ENCODE assay signal across 15 mouse cellular contexts in the genomic region with DNA sequence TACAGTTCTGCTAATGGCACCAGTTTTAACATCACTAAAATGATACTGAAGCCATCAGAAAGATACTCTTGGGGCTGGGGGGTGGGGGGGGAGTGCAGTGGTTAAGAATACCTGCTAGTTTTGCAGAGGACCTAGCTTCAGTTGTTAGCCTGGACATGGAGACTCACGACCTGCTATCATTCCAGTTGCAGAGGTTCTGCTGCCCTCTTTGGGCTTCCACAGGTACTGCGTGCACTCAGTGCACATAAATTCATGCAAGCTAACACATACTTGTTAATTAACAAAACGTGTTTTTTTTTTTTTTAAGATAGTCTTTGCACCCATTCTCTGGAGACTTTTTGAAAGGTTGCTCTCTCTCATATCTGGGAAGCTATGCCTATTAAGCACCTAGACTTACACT. TPM values are rescaled to one million over a fixed set of nuclear protein-coding genes. Genes with fewer than 3 reads are reported as not detected.
DNase-seq lines count a peak whose midpoint lies in the region; ATAC-seq and TF ChIP-seq lines count a peak whose summit lies in the region.
"Had no signal": no experiment of that assay in that cellular context is flagged by ENCODE, and none has a peak within 500 bp of the region (broad histone marks: within the 10 kb centered on the region; RNA-seq: fewer than 3 reads in every experiment).

No protein-coding gene starts in this region.

- dilution Hi-C loops in CH12.LX (cut with MboI; ENCODE audit: extremely low pct_ligation_motif_present, extremely low pct_unique_long_range_greater_than_20kb, low sequenced_read_pairs): no loop called here

- no peak overlapping the region for H3K27ac ChIP-seq in heart, postnatal 0 days (ENCODE audit: low read depth)
- no peak overlapping the region for H3K27ac ChIP-seq in heart, embryonic 10.5 days
- H3K27ac ChIP-seq in liver, adult 2 months (replicated peaks; ENCODE audit: insufficient read depth, low read depth, low read length): no peak overlapping the region
- H3K27ac ChIP-seq in liver, embryonic 12.5 days: no peak overlapping the region
- H3K27ac ChIP-seq in CH12.LX (ENCODE audit: insufficient read depth, low read depth): no peak overlapping the region
- H3K27ac ChIP-seq: limb, embryonic 13.5 days had no signal

- H3K4me3 ChIP-seq in heart, postnatal 0 days (ENCODE audit: low read depth, low read length): no peak overlapping the region
- no peak overlapping the region for H3K4me3 ChIP-seq in heart, embryonic 10.5 days
- H3K4me3 ChIP-seq in liver, adult 2 months (ENCODE audit: insufficient read depth, low read depth, low read length): no peak overlapping the region
- H3K4me3 ChIP-seq in liver, embryonic 12.5 days: no peak overlapping the region
- H3K4me3 ChIP-seq in CH12.LX (replicated peaks in 1 of 3; ENCODE audit: low read depth in 2 of 3, low read length in 2 of 3, poor library complexity in 1 of 3): no peak overlapping the region
- H3K4me3 ChIP-seq: limb, embryonic 13.5 days had no signal

- H3K36me3 ChIP-seq in heart, postnatal 0 days (replicated peaks; ENCODE audit: control insufficient read depth, insufficient read depth, low read length): no peaks in the 10 kb centered on the region
- H3K36me3 ChIP-seq in heart, embryonic 10.5 days: no peaks in the 10 kb centered on the region
- no peaks in the 10 kb centered on the region for H3K36me3 ChIP-seq in liver, adult 2 months (ENCODE audit: control insufficient read depth, insufficient read depth, low read length)
- no peaks in the 10 kb centered on the region for H3K36me3 ChIP-seq in liver, embryonic 12.5 days
- no peaks in the 10 kb centered on the region for H3K36me3 ChIP-seq in CH12.LX (replicated peaks in 1 of 2; ENCODE audit: control insufficient read depth in 1 of 2, insufficient read depth in 1 of 2, low read length in 1 of 2)

- no peaks in the 10 kb centered on the region for H3K27me3 ChIP-seq in heart, postnatal 0 days (ENCODE audit: control insufficient read depth, insufficient read depth, low read length)
- H3K27me3 ChIP-seq in heart, embryonic 10.5 days (ENCODE audit: insufficient read depth, poor library complexity, severe bottlenecking): no peaks in the 10 kb centered on the region
- no peaks in the 10 kb centered on the region for H3K27me3 ChIP-seq in liver, adult 2 months (ENCODE audit: control insufficient read depth, insufficient read depth, low read length)
- no peaks in the 10 kb centered on the region for H3K27me3 ChIP-seq in liver, embryonic 12.5 days (replicated peaks)
- peaks cover 41% of the 10 kb centered on the region for H3K27me3 ChIP-seq in CH12.LX (replicated peaks)
- H3K27me3 ChIP-seq: limb, embryonic 13.5 days had no signal

- peaks cover 13% of the 10 kb centered on the region; the same call in 1 of the 2 replicates for H3K9me3 ChIP-seq in heart, postnatal 0 days (replicated peaks; ENCODE audit: control insufficient read depth, low read length)
- H3K9me3 ChIP-seq in heart, embryonic 10.5 days: 0 out of 2 replicates have a peak, but pooled peaks cover 3% of the 10 kb centered on the region
- 0 out of 2 replicates have a peak, but pooled peaks cover 11% of the 10 kb centered on the region for H3K9me3 ChIP-seq in liver, embryonic 12.5 days (replicated peaks)
- H3K9me3 ChIP-seq in CH12.LX (replicated peaks; ENCODE audit: low read length): peaks cover 16% of the 10 kb centered on the region

- no peak for TF ChIP-seq POLR2A in liver, adult 2 months (IDR thresholded peaks at IDR 0.05; ENCODE audit: extremely low read depth, insufficient read depth, low read length)
- no peak for TF ChIP-seq POLR2A in CH12.LX (IDR thresholded peaks at IDR 0.05; ENCODE audit: low read depth, low read length)
- TF ChIP-seq POLR2A in brain, embryonic 14.5 days (IDR thresholded peaks at IDR 0.05; ENCODE audit: borderline replicate concordance, extremely low read depth, insufficient read depth, insufficient read length, poor library complexity, severe bottlenecking): no peak

- no peak for DNase-seq in heart, postnatal 0 days (ENCODE audit: low spot score)
- no peak for DNase-seq in heart, embryonic 10.5 days (ENCODE audit: low spot score)
- peak; percentile 3 for DNase-seq in liver, adult 2 months (ENCODE audit: extremely low read depth, low read depth, low spot score)
- peak; percentile 2 for DNase-seq in CH12.LX (ENCODE audit: extremely low read depth)
- no peak for DNase-seq in brain, embryonic 14.5 days (ENCODE audit: low read depth)
- DNase-seq: cerebellum, adult 2 months; layer of hippocampus, postnatal 36 days; lung, postnatal 36 days; midbrain, embryonic 14.5 days; thymus, adult 18-20 months had no signal

- H3K79me2 ChIP-seq in liver, adult 2 months (ENCODE audit: control insufficient read depth, insufficient read depth, low read length): no peaks in the 10 kb centered on the region
- H3K79me2 ChIP-seq in CH12.LX (replicated peaks; ENCODE audit: control insufficient read depth, extremely low read depth, insufficient read depth, poor library complexity, severe bottlenecking): no peaks in the 10 kb centered on the region

- WGBS in heart, postnatal 0 days: 70% methylated on average over 3 of the region's 3 CpGs
- 60% methylated on average over 3 of the region's 3 CpGs for WGBS in heart, embryonic 10.5 days
- WGBS in liver, adult 2 months: 70% methylated on average over 3 of the region's 3 CpGs
- 50% methylated on average over 3 of the region's 3 CpGs for WGBS in liver, embryonic 12.5 days (ENCODE audit: insufficient replicate concordance)

- in situ Hi-C loops in CH12.LX (cut with MboI; ENCODE audit: low pct_ligation_motif_present, low pct_unique_long_range_greater_than_20kb, low sequenced_read_pairs): no loop called here

- TF ChIP-seq RAD21 in CH12.LX (IDR thresholded peaks at IDR 0.05; ENCODE audit: low read depth, low read length): peak; percentile 23

- no peak for TF ChIP-seq EP300 in heart, postnatal 0 days (IDR thresholded peaks at IDR 0.05; ENCODE audit: low read depth)
- TF ChIP-seq EP300 in CH12.LX (IDR thresholded peaks at IDR 0.05; ENCODE audit: low read length): no peak

- TF ChIP-seq CTCF in heart, postnatal 0 days (IDR thresholded peaks at IDR 0.05; ENCODE audit: low read depth): peak; percentile 22
- peak; percentile 52; the same call in 1 of the 2 replicates for TF ChIP-seq CTCF in liver, adult 2 months (IDR thresholded peaks at IDR 0.05; ENCODE audit: low read depth, low read length)
- peak; percentile 10 to 34; a peak in 1 of 4 replicates for TF ChIP-seq CTCF in CH12.LX (conservative IDR thresholded peaks at IDR 0.05 in 1 of 2, IDR thresholded peaks at IDR 0.05 in 1 of 2; ENCODE audit: low read depth in 2 of 2, low read length in 2 of 2)
- peak; percentile 34; the same call in 1 of the 2 replicates for TF ChIP-seq CTCF in brain, embryonic 14.5 days (IDR thresholded peaks at IDR 0.05; ENCODE audit: borderline replicate concordance, extremely low read depth, insufficient read depth, insufficient read length)

- H3K9ac ChIP-seq in heart, postnatal 0 days (replicated peaks; ENCODE audit: low read depth, low read length): no peak overlapping the region
- H3K9ac ChIP-seq in liver, adult 2 months (ENCODE audit: low read depth, low read length): no peak overlapping the region
- no peak overlapping the region for H3K9ac ChIP-seq in liver, embryonic 12.5 days
- no peak overlapping the region for H3K9ac ChIP-seq in CH12.LX (ENCODE audit: insufficient read depth, low read depth)
- H3K9ac ChIP-seq: limb, embryonic 13.5 days had no signal

- H3K4me2 ChIP-seq in heart, postnatal 0 days (ENCODE audit: low read depth, low read length): no peak overlapping the region
- H3K4me2 ChIP-seq in liver, embryonic 12.5 days: no peak overlapping the region
- H3K4me2 ChIP-seq in CH12.LX (ENCODE audit: insufficient read depth, low read depth, poor library complexity, severe bottlenecking): no peak overlapping the region
- H3K4me2 ChIP-seq: limb, embryonic 13.5 days had no signal

- ATAC-seq in heart, postnatal 0 days (ENCODE audit: insufficient read depth, low read depth): no peak
- no peak for ATAC-seq in liver, embryonic 12.5 days
- no peak for ATAC-seq in erythroblast, adult 5-6 weeks (replicated peaks; ENCODE audit: low FRiP score, poor library complexity, severe bottlenecking)
- ATAC-seq in megakaryocyte progenitor cell, adult 5-6 weeks (replicated peaks; ENCODE audit: poor library complexity): no peak

- H3K4me1 ChIP-seq in heart, postnatal 0 days (ENCODE audit: control insufficient read depth, insufficient read depth): no peaks in the 10 kb centered on the region
- no peaks in the 10 kb centered on the region for H3K4me1 ChIP-seq in heart, embryonic 10.5 days
- no peaks in the 10 kb centered on the region for H3K4me1 ChIP-seq in liver, adult 2 months (ENCODE audit: control insufficient read depth, insufficient read depth, low read length)
- no peaks in the 10 kb centered on the region for H3K4me1 ChIP-seq in liver, embryonic 12.5 days
- H3K4me1 ChIP-seq in CH12.LX (ENCODE audit: control insufficient read depth in 1 of 2, insufficient read depth in 2 of 2): no peaks in the 10 kb centered on the region
- H3K4me1 ChIP-seq: limb, embryonic 13.5 days had no signal

RNA-seq across cellular contexts. Expression of a gene that starts 8.8 kb away (rescaled TPM):
- 0.08 and 0.27 TPM in 2 replicates for total RNA-seq in heart, postnatal 0 days (2014; rRNA removed; ENCODE audit: low replicate concordance)
- 0.36 and 0.44 TPM in 2 replicates for polyA plus RNA-seq in heart, postnatal 0 days (2015; fragmentation: Nextera tagmentation; extraction: Ambion mirVana)
- 0.30 and 0.51 TPM in 2 replicates for polyA plus RNA-seq in heart, embryonic 10.5 days (2016; fragmentation: Nextera tagmentation; extraction: Ambion mirVana)
- total RNA-seq in liver, adult 2 months (2014; rRNA removed): not detected in 2 replicates
- polyA plus RNA-seq in liver, adult 2 months (2012; rRNA removed): not detected in 2 replicates
- polyA plus RNA-seq in liver, embryonic 12.5 days (2016; fragmentation: Nextera tagmentation; extraction: Ambion mirVana): 0.17 and 0.25 TPM in 2 replicates
- total RNA-seq in CH12.LX (2012; rRNA removed) (not detected in 2 replicates), CH12.LX (2014; rRNA removed) (not detected in 2 replicates)
- polyA plus RNA-seq in CH12.LX (2012; ENCODE audit: insufficient read length, low read depth): not detected in 2 replicates
- 52.1 and 66.6 TPM in 2 replicates for polyA plus RNA-seq in brain, embryonic 14.5 days (2012; rRNA removed)
- 0.84 TPM in 1 of 2 replicates, not detected in the other for total RNA-seq in erythroblast, adult 5-6 weeks (2015; ENCODE audit: low replicate concordance)
- not detected in 2 replicates for total RNA-seq in erythroblast, adult 5-6 weeks (2017; ENCODE audit: low replicate concordance)
- not detected in 2 replicates for total RNA-seq in megakaryocyte progenitor cell, adult 5-6 weeks (2015)
- total RNA-seq in megakaryocyte progenitor cell, adult 5-6 weeks (2017): not detected in 2 replicates
- total RNA-seq: hematopoietic stem cell, adult 5-6 weeks had no signal

RNA-seq across cellular contexts. Expression of a gene that starts 27.2 kb away (rescaled TPM):
- 19.6 and 31.8 TPM in 2 replicates for total RNA-seq in heart, postnatal 0 days (2014; rRNA removed; ENCODE audit: low replicate concordance)
- 15.9 and 17.4 TPM in 2 replicates for polyA plus RNA-seq in heart, postnatal 0 days (2015; fragmentation: Nextera tagmentation; extraction: Ambion mirVana)
- 2.4 and 3.0 TPM in 2 replicates for polyA plus RNA-seq in heart, embryonic 10.5 days (2016; fragmentation: Nextera tagmentation; extraction: Ambion mirVana)
- total RNA-seq in liver, adult 2 months (2014; rRNA removed): 0.09 and 0.13 TPM in 2 replicates
- polyA plus RNA-seq in liver, adult 2 months (2012; rRNA removed): not detected in 2 replicates
- not detected in 2 replicates for polyA plus RNA-seq in liver, embryonic 12.5 days (2016; fragmentation: Nextera tagmentation; extraction: Ambion mirVana)
- total RNA-seq in CH12.LX (2012; rRNA removed) (not detected in 2 replicates), CH12.LX (2014; rRNA removed) (not detected in 2 replicates)
- polyA plus RNA-seq in CH12.LX (2012; ENCODE audit: insufficient read length, low read depth): not detected in 2 replicates
- polyA plus RNA-seq in brain, embryonic 14.5 days (2012; rRNA removed): 0.45 and 0.74 TPM in 2 replicates
- not detected in 2 replicates for total RNA-seq in erythroblast, adult 5-6 weeks (2015; ENCODE audit: low replicate concordance)
- not detected in 2 replicates for total RNA-seq in erythroblast, adult 5-6 weeks (2017; ENCODE audit: low replicate concordance)
- total RNA-seq in megakaryocyte progenitor cell, adult 5-6 weeks (2015): not detected in 2 replicates
- total RNA-seq in megakaryocyte progenitor cell, adult 5-6 weeks (2017): not detected in 2 replicates
- total RNA-seq: hematopoietic stem cell, adult 5-6 weeks had no signal
- polyA plus RNA-seq: midbrain, embryonic 14.5 days had no signal

Comparison
In these comparisons a context has a peak if more than half of its experiments do, and no peak if none do; other contexts are left out.
1. DNase-seq: peak in liver, adult 2 months (single experiment) and CH12.LX (single experiment); none in heart, postnatal 0 days (single experiment), heart, embryonic 10.5 days (single experiment) and brain, embryonic 14.5 days (single experiment).
2. RNA of a gene that starts 8.8 kb away (polyA plus RNA-seq): 52.1 to 66.6 TPM in brain, embryonic 14.5 days; 0.36 to 0.44 TPM in heart, postnatal 0 days, 0.30 to 0.51 TPM in heart, embryonic 10.5 days, 0.17 to 0.25 TPM in liver, embryonic 12.5 days, not detected in liver, adult 2 months and not detected in CH12.LX; every median in the first group is over 10 times any median in the second.
3. Peak in every context shown above with its lines, with median percentiles within 50 percentile points of each other: CTCF ChIP-seq.